Mouse (Mus musculus) cerebellum, adult 9-10 months (tissue): ENCODE results near the gene Mfsd6.

ENCODE experiments used
- DNase-seq: peaks from one replicate; pipeline ENCODE4 v3.0.0; 2022

Mfsd6 gene

GRCm38 (mm10) chr1:52727056-52727900 is at the start of gene Mfsd6:
Mfsd6 (minus strand) TSS chr1:52727462.
- DNase-seq = peak; percentile 79

GRCm38 (mm10) chr1:52765176-52766111 is 38.2 kb upstream of the Mfsd6 start:
- no peak for DNase-seq

- no peak for DNase-seq
Observed at GRCm38 (mm10) chr1:52763894-52764809, 36.9 kb upstream of the Mfsd6 start.

- no peak for DNase-seq
Observed at GRCm38 (mm10) chr1:52758174-52758573, 30.9 kb upstream of the Mfsd6 start.

- DNase-seq = no peak
Observed at GRCm38 (mm10) chr1:52754331-52754730, 27.1 kb upstream of the Mfsd6 start.

- no peak for DNase-seq
Observed at GRCm38 (mm10) chr1:52753828-52754227, 26.6 kb upstream of the Mfsd6 start.

- DNase-seq = no peak
Observed at GRCm38 (mm10) chr1:52752706-52753105, 25.4 kb upstream of the Mfsd6 start.

- DNase-seq = no peak
Observed at GRCm38 (mm10) chr1:52751634-52752033, 24.4 kb upstream of the Mfsd6 start.

GRCm38 (mm10) chr1:52749978-52750377 is 22.7 kb upstream of the Mfsd6 start:
- DNase-seq = no peak

GRCm38 (mm10) chr1:52748260-52748659 is 21.0 kb upstream of the Mfsd6 start:
- peak; percentile 70 for DNase-seq

- no peak for DNase-seq
Observed at GRCm38 (mm10) chr1:52742567-52742966, 15.3 kb upstream of the Mfsd6 start.

- DNase-seq = no peak
Observed at GRCm38 (mm10) chr1:52734208-52734607, 6.9 kb upstream of the Mfsd6 start.

GRCm38 (mm10) chr1:52730258-52730657 is 3.0 kb upstream of the Mfsd6 start:
- peak; percentile 88 for DNase-seq

- DNase-seq = no peak
Observed at GRCm38 (mm10) chr1:52728857-52729489, 1.7 kb upstream of the Mfsd6 start.

- DNase-seq = peak; percentile 64
Observed at GRCm38 (mm10) chr1:52726371-52727055, 749 bp downstream of the Mfsd6 start.

GRCm38 (mm10) chr1:52722586-52722985 is 4.7 kb downstream of the Mfsd6 start:
- no peak for DNase-seq

- no peak for DNase-seq
Observed at GRCm38 (mm10) chr1:52719096-52719495, 8.2 kb downstream of the Mfsd6 start.

- DNase-seq = no peak
Observed at GRCm38 (mm10) chr1:52718068-52718748, 9.1 kb downstream of the Mfsd6 start.

GRCm38 (mm10) chr1:52714451-52714850 is 12.8 kb downstream of the Mfsd6 start:
- no peak for DNase-seq

- no peak for DNase-seq
Observed at GRCm38 (mm10) chr1:52714021-52714420, 13.2 kb downstream of the Mfsd6 start.

- DNase-seq = no peak
Observed at GRCm38 (mm10) chr1:52708745-52709144, 18.5 kb downstream of the Mfsd6 start.
